Mouse (Mus musculus): ENCODE measurements around the gene Igf2r. TPM values are rescaled to one million over a fixed set of nuclear protein-coding genes. Genes with fewer than 3 reads are reported as not detected.

Gene Igf2r
- total and polyA plus RNA-seq, 3 experiments, result 25.6 to 61.8 (median 34.6) TPM

- H3K27ac ChIP-seq (ENCODE audit: insufficient read depth, low read depth), result no peak overlapping the region
- H3K9ac ChIP-seq (ENCODE audit: insufficient read depth, low read depth), result no peak overlapping the region
- no peaks in the 10 kb centered on the region for H3K79me2 ChIP-seq (replicated peaks; ENCODE audit: control insufficient read depth, extremely low read depth, insufficient read depth, poor library complexity, severe bottlenecking)
- peaks cover 64 to 95% of the 10 kb centered on the region in 2 experiments for H3K36me3 ChIP-seq (replicated peaks in 1 of 2; ENCODE audit: control insufficient read depth in 1 of 2, insufficient read depth in 1 of 2, low read length in 1 of 2)
- no peaks in the 10 kb centered on the region for H3K27me3 ChIP-seq (replicated peaks)
- in situ Hi-C loops (cut with MboI; ENCODE audit: low pct_ligation_motif_present, low pct_unique_long_range_greater_than_20kb, low sequenced_read_pairs), result no loop called here
- TF ChIP-seq CHD2 (IDR thresholded peaks at IDR 0.05; ENCODE audit: low read length), result no peak
- TF ChIP-seq SIN3A (IDR thresholded peaks at IDR 0.05; ENCODE audit: low read length), result no peak
- no peak for TF ChIP-seq BHLHE40 (IDR thresholded peaks at IDR 0.05; ENCODE audit: low read depth, low read length)
- TF ChIP-seq MAFK (IDR thresholded peaks at IDR 0.05; ENCODE audit: insufficient replicate concordance, low read length), result no peak
- TF ChIP-seq MYC (IDR thresholded peaks at IDR 0.05; ENCODE audit: low read depth, low read length), result no peak
- no peak for TF ChIP-seq USF2 (conservative IDR thresholded peaks at IDR 0.05; ENCODE audit: low read depth, low read length)
- TF ChIP-seq MEF2A (IDR thresholded peaks at IDR 0.05; ENCODE audit: borderline replicate concordance, low read depth, low read length), result no peak
- TF ChIP-seq MAZ (IDR thresholded peaks at IDR 0.05; ENCODE audit: low read depth, low read length), result no peak
- no peak for TF ChIP-seq TBP (conservative IDR thresholded peaks at IDR 0.05; ENCODE audit: low read depth, low read length)
- TF ChIP-seq ELF1 (IDR thresholded peaks at IDR 0.05; ENCODE audit: low read depth, low read length), result no peak
- TF ChIP-seq POLR2A (IDR thresholded peaks at IDR 0.05; ENCODE audit: low read depth, low read length), result no peak
- no peak for TF ChIP-seq NELFE (IDR thresholded peaks at IDR 0.05; ENCODE audit: low read depth, low read length)
- TF ChIP-seq GABPA (IDR thresholded peaks at IDR 0.05; ENCODE audit: insufficient replicate concordance, low read depth, low read length), result no peak
- TF ChIP-seq ETS1 (conservative IDR thresholded peaks at IDR 0.05; ENCODE audit: low read depth, low read length), result no peak
- no peak for TF ChIP-seq ZNF384 (IDR thresholded peaks at IDR 0.05; ENCODE audit: low read depth, low read length)
- no peak overlapping the region for H3K4me3 ChIP-seq (replicated peaks in 1 of 3; ENCODE audit: low read depth in 2 of 3, low read length in 2 of 3, poor library complexity in 1 of 3)
- no peaks in the 10 kb centered on the region for H3K9me3 ChIP-seq (replicated peaks; ENCODE audit: low read length)
- H3K4me2 ChIP-seq (ENCODE audit: insufficient read depth, low read depth, poor library complexity, severe bottlenecking), result no peak overlapping the region
- no peak for DNase-seq (ENCODE audit: extremely low read depth)
- H3K4me1 ChIP-seq (ENCODE audit: control insufficient read depth in 1 of 2, insufficient read depth in 2 of 2), result no peaks in the 10 kb centered on the region
- dilution Hi-C loops (cut with MboI; ENCODE audit: extremely low pct_ligation_motif_present, extremely low pct_unique_long_range_greater_than_20kb, low sequenced_read_pairs), result no loop called here
These were observed 56.5 kb downstream of the Igf2r start for GRCm38 (mm10) chr17:12712993-12713392.

- in situ Hi-C loops (cut with MboI; ENCODE audit: low pct_ligation_motif_present, low pct_unique_long_range_greater_than_20kb, low sequenced_read_pairs), result no loop called here
These were observed 57.3 kb downstream of the Igf2r start for GRCm38 (mm10) chr17:12712191-12712590.

More at GRCm38 (mm10) chr17:12712191-12712590, 57.3 kb downstream of the Igf2r start:
- Histone ChIP-seq H3K27ac (ENCODE audit: insufficient read depth, low read depth) (no peak overlapping the region), H3K4me1 (ENCODE audit: control insufficient read depth in 1 of 2, insufficient read depth in 2 of 2) (no peaks in the 10 kb centered on the region), H3K36me3 (replicated peaks in 1 of 2; ENCODE audit: control insufficient read depth in 1 of 2, insufficient read depth in 1 of 2, low read length in 1 of 2) (peaks cover 67 to 93% of the 10 kb centered on the region in 2 experiments), H3K9me3 (replicated peaks; ENCODE audit: low read length) (no peaks in the 10 kb centered on the region), H3K79me2 (replicated peaks; ENCODE audit: control insufficient read depth, extremely low read depth, insufficient read depth, poor library complexity, severe bottlenecking) (no peaks in the 10 kb centered on the region), H3K4me2 (ENCODE audit: insufficient read depth, low read depth, poor library complexity, severe bottlenecking) (no peak overlapping the region), H3K9ac (ENCODE audit: insufficient read depth, low read depth) (no peak overlapping the region), H3K27me3 (replicated peaks) (no peaks in the 10 kb centered on the region), H3K4me3 (replicated peaks in 1 of 3; ENCODE audit: low read depth in 2 of 3, low read length in 2 of 3, poor library complexity in 1 of 3) (no peak overlapping the region)
- TF ChIP-seq CHD2 (IDR thresholded peaks at IDR 0.05; ENCODE audit: low read length) (no peak), TBP (conservative IDR thresholded peaks at IDR 0.05; ENCODE audit: low read depth, low read length) (no peak), EP300 (IDR thresholded peaks at IDR 0.05; ENCODE audit: low read length) (no peak), ZC3H11A (IDR thresholded peaks at IDR 0.05; ENCODE audit: low read depth, low read length) (no peak), HCFC1 (IDR thresholded peaks at IDR 0.05; ENCODE audit: low read depth, low read length) (no peak), CHD1 (IDR thresholded peaks at IDR 0.05; ENCODE audit: low read depth, low read length) (no peak)
- no peak for DNase-seq (ENCODE audit: extremely low read depth)
- dilution Hi-C loops (cut with MboI; ENCODE audit: extremely low pct_ligation_motif_present, extremely low pct_unique_long_range_greater_than_20kb, low sequenced_read_pairs), result no loop called here
